Mouse (Mus musculus) gonadal fat pad, adult 2 months (tissue): ENCODE measurements around the gene Nat10. TPM values are rescaled to one million over a fixed set of nuclear protein-coding genes. Genes with fewer than 3 reads are reported as not detected.

Experiments used
- polyA plus RNA-seq: library from polyadenylated mRNA; depleted of rRNA; stranded (reverse); fragments of >200 nt; gene quantifications from 2 replicates; pipeline ENCODE4 v1.2.3, GENCODE M21; 2012; rRNA removed

Nat10 gene
- polyA plus RNA-seq, 1 experiment, result 43.1 TPM

Other genes starting within 250 kb of the Nat10 start
- gene Abtb2, start 195.0 kb downstream of the Nat10 start, polyA plus RNA-seq, result 2.2 and 2.4 TPM in 2 replicates
- 112 and 138 TPM in 2 replicates for gene Caprin1, start 36.4 kb upstream of the Nat10 start, polyA plus RNA-seq
- gene Lmo2, start 196.7 kb upstream of the Nat10 start, polyA plus RNA-seq, result 12.7 and 13.0 TPM in 2 replicates